Mouse (Mus musculus) bone marrow, adult 2 months (tissue): ENCODE measurements at regions not wholly inside any gene's neighbourhood (a gene's known extent, or its start where the extent isn't known, plus 50 kb on each side); places are given as distances from the start of the nearest gene placed in this dataset.

Source experiments
- H3K27ac ChIP-seq: fragments of 200-500 bp; 2 replicates; pipeline ENCODE4 v1.5.1; 2012; ENCODE audit warnings: low read depth, mild to moderate bottlenecking, control low read depth, inconsistent platforms, low read length; ENCODE audit not compliant: control insufficient read depth, poor library complexity, insufficient read depth
- H3K4me1 ChIP-seq: fragments of 200-500 bp; 2 replicates; pipeline ENCODE4 v1.6.1; 2011; ENCODE audit warnings: low read length; ENCODE audit not compliant: control insufficient read depth, insufficient read depth
- H3K4me3 ChIP-seq: fragments of 200-500 bp; replicated peaks from 2 replicates; pipeline ENCODE3; 2011; ENCODE audit warnings: mild to moderate bottlenecking, low read depth, low read length, control low read depth; ENCODE audit not compliant: control insufficient read depth
- CTCF ChIP-seq: fragments of 200-500 bp; IDR thresholded peaks from 2 replicates; pipeline ENCODE4 v1.5.1; 2011; ENCODE audit warnings: low read length, control low read depth; ENCODE audit not compliant: control insufficient read depth, insufficient read depth
- POLR2A ChIP-seq: fragments of 200-500 bp; IDR thresholded peaks from 2 replicates; pipeline ENCODE4 v1.6.1; 2011; ENCODE audit warnings: low read depth, mild to moderate bottlenecking, control low read depth, low read length, borderline replicate concordance; ENCODE audit not compliant: control insufficient read depth
- WGBS: fragments of 180-500 bp; shearing (Covaris S2); methylation state at CpG from one replicate; pipeline ENCODE4 v1.1.7; 2018; 5-methylcytosine and 5-hydroxymethylcytosine counted together

DNA sequence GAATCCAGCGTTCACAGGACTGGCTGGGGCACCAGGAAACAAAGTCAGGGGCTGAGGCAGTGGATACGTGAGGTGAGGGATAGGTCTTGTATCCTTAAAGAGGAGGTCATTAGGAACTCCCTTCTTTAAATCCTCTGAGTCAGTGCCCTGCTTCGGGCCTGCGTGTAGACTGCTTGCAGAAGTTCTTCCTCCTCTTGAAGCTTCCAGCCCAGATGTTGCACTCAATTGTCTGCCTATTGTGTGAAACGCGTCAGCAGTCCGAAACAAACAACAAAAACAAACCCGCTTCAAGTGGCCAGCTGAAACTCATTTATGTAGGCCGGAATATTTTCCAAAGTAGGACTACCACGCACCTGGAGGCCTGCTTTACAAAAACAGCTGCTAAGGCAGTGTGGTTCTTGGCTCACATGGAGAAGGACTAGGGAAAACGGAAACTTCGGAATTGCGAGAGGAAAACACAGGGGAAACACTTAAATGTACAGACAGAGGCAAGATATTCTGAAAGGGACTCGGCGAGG is 55.6 kb upstream of the Dars start:
- H3K4me1 ChIP-seq, result peaks cover 1% of the 10 kb centered on the region; the same call in 1 of the 2 replicates
- TF ChIP-seq POLR2A (no peak), CTCF (no peak)
- WGBS, result 55% methylated on average over 15 of the region's 15 CpGs

GRCm38 (mm10) chr1:128472022-128472712 is 55.0 kb upstream of the Dars start:
- H3K4me3 ChIP-seq, result no peak overlapping the region
- no peak overlapping the region for H3K27ac ChIP-seq
- peaks cover 1% of the 10 kb centered on the region; the same call in 1 of the 2 replicates for H3K4me1 ChIP-seq
- TF ChIP-seq POLR2A (no peak), CTCF (no peak)
- WGBS, result 32% methylated on average over 20 of the region's 20 CpGs

More for the DNA sequence above, 55.6 kb upstream of the Dars start:
- Histone ChIP-seq H3K27ac (no peak overlapping the region), H3K4me3 (no peak overlapping the region)

- 65% methylated on average over 2 of the region's 2 CpGs for WGBS
- Histone ChIP-seq H3K4me3 (no peak overlapping the region), H3K27ac (no peak overlapping the region), H3K4me1 (peaks cover 1% of the 10 kb centered on the region; the same call in 1 of the 2 replicates)
- no peak for TF ChIP-seq CTCF
- TF ChIP-seq POLR2A, result no peak
These were observed 53.6 kb upstream of the Dars start for GRCm38 (mm10) chr1:128470786-128471185.

GRCm38 (mm10) chr1:128469054-128469453 is 51.9 kb upstream of the Dars start:
- 48% methylated on average over 7 of the region's 7 CpGs for WGBS
- TF ChIP-seq CTCF, result no peak
- TF ChIP-seq POLR2A, result no peak
- Histone ChIP-seq H3K4me3 (no peak overlapping the region), H3K27ac (no peak overlapping the region), H3K4me1 (peaks cover 1% of the 10 kb centered on the region; the same call in 1 of the 2 replicates)
